Mouse (Mus musculus): ENCODE results near the gene Gm6525. TPM values are rescaled to one million over a fixed set of nuclear protein-coding genes. Genes with fewer than 3 reads are reported as not detected.

Gene Gm6525
- polyA plus RNA-seq, 2 experiments from 2014 or later = 0.35 to 1.1 TPM

- no peak for ATAC-seq
Observed at GRCm38 (mm10) chr3:84215253-84215652, 41.3 kb downstream of the Gm6525 start.

GRCm38 (mm10) chr3:84215743-84216360, 41.9 kb downstream of the Gm6525 start:
- ATAC-seq = no peak

- no peak for ATAC-seq
Observed at GRCm38 (mm10) chr3:84217118-84217960, 43.4 kb downstream of the Gm6525 start.

- ATAC-seq = no peak
Observed at GRCm38 (mm10) chr3:84217961-84218351, 44.1 kb downstream of the Gm6525 start.

- ATAC-seq = no peak
Observed at GRCm38 (mm10) chr3:84218498-84218897, 44.6 kb downstream of the Gm6525 start.

GRCm38 (mm10) chr3:84219166-84219710, 45.3 kb downstream of the Gm6525 start:
- ATAC-seq = no peak

GRCm38 (mm10) chr3:84219720-84220273, 45.9 kb downstream of the Gm6525 start:
- ATAC-seq = no peak

GRCm38 (mm10) chr3:84220326-84220725, 46.4 kb downstream of the Gm6525 start:
- ATAC-seq = peak; percentile 40

- ATAC-seq = peak; percentile 82
Observed at GRCm38 (mm10) chr3:84220748-84221147, 46.8 kb downstream of the Gm6525 start.

Other genes with a start within 250 kb of the Gm6525 start
- gene Tmem131l, start 133.9 kb upstream of the Gm6525 start, polyA plus RNA-seq (2017; shearing (Covaris generic)) = 10 to 100 TPM; 41.2 to 45.2 TPM
- 1 to 10 TPM in 1 of 2 experiments, not detected in 1; 2.9 TPM for gene Mnd1, start 18.3 kb upstream of the Gm6525 start, polyA plus RNA-seq (2017; shearing (Covaris generic))
- gene Trim2, start 132.8 kb downstream of the Gm6525 start, polyA plus RNA-seq (2017; shearing (Covaris generic)) = 1 to 10 TPM; 3.9 to 4.0 TPM

Data from CD4-positive, CD25-positive, alpha-beta regulatory T cell, adult 4 months (primary cell).